Mouse (Mus musculus) T-cell, adult 66 days (primary cell): Measurements from ENCODE around the gene Pebp1. TPM values are rescaled to one million over a fixed set of nuclear protein-coding genes. Genes with fewer than 3 reads are reported as not detected.

Experiments
- total RNA-seq, 2 experiments: library from RNA; stranded (reverse); gene quantifications; 3 replicates in 1 of 2; 4 replicates in 1 of 2; pipeline ENCODE4 v1.2.4; 2023

The Pebp1 gene
- 100 to 1,000 TPM; 128 to 129 TPM for total RNA-seq

DNA sequence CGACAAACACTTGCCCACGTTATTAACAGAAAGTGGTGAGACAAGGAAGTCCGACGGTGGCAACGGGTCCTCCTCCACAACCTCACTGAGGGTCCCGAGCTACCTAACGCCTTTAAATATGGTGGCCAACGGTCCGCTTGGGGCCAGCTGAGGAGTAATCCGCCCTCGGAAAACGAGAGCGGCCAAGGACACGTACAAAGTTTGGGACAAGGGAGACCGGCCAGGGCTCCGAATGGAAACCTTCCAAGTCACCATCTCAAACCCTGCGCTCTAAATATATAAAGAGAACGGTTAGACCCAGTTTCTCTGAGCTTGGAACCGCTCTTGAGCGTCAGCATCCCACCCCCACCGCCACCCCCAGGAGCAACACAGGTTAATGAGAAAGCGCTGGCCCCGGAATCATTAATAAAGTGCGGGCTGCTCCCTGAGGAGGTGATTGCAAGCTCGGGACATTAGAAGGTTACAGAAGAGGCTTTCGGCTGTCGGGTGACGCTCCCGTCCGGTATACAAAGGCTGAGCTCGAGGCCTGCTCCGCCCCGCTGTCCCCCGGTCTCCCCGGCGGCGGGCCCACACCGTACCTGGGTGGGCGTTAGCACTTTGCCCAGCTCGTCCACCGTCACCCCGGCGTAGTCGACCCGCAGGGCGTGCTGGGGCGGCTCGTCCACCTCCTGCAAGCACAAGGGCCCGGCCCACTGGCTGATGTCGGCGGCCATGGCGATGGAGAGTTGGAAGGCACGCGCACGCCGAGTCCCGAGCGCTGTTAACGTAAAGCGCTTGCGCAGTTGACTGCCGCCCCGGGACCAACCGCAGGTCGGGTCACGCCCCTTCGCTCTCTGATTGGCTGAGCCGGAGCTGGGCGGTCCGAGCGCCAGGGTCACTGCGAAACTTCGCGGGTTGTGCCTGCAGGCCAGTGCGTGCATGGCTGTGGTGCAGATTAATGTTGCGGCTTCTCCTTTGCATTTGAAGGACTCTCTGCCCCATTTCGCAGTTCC is at the start of gene Pebp1:
TSS of gene Pebp1 (minus strand) at position 795 of the 992 bp plus-strand sequence.

DNA sequence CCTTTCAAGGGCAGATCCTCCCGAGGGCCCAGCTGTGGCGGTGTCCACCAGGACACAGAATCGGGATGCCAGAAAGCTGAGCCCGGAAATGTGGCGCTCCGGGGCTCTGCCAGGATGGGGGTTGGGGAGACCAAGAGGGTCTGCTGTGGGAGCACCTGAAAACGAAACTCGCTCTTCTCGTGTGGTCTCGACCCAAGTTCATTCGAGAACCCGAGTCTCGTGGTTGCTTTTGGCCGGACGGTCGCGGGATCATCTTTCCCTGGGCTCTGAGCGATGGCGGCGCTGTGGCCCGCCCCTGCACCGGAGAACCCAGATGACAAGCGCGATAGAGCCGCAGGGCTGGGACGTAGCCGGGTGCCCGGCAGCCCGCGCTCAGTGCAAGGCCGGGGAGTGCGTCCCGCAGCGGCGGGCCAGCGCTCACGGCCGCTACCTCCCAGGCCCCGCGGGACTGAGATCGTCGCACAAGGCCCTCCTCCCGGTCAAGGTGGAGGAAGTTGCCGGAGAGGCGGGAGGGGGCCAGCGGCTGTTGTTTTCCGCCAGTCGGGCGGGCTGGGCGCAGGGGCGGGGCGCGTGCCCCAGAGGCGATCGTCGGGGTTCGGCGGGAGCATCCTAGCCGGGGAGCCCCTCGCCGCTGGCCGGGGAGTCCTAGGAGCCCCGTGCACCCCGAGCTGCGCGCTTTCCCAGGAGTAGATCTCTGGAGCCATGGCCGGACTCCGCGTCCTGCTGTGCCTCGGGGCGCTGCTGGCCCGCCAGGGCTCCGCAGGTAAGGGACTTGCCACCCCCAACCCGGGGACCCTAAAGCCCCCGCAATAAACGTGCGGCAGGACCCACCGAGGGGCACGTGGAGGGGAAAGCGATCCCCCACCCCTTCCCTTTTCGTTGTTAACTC is 31.6 kb upstream of the Pebp1 start, which contains the start of gene Vsig10:
TSS of gene Vsig10 (plus strand) at position 343 of the 889 bp plus-strand sequence.

Other genes with a start within 250 kb of the Pebp1 start
- 10 to 100 TPM; 87.0 to 88.1 TPM for gene Suds3, start 171.5 kb downstream of the Pebp1 start, total RNA-seq
- gene Taok3, start 167.5 kb downstream of the Pebp1 start, total RNA-seq: 100 to 1,000 TPM; 107 to 112 TPM
- 1 to 10 TPM in 1 of 2 experiments, under 1 TPM in 1; 0.96 to 1.5 TPM for gene Vsig10, start 31.5 kb upstream of the Pebp1 start, total RNA-seq
- gene Wsb2, start 69.7 kb upstream of the Pebp1 start, total RNA-seq: 10 to 100 TPM; 36.8 to 44.9 TPM
- 10 to 100 TPM; 26.1 to 30.3 TPM for gene Rfc5, start 101.4 kb upstream of the Pebp1 start, total RNA-seq
- gene Ksr2, start 126.4 kb upstream of the Pebp1 start, total RNA-seq: 1 to 10 TPM; 2.0 TPM